Mouse (Mus musculus) cerebellum, postnatal 25 days (tissue): ENCODE measurements around the gene Ssb.
A peak's percentile ranks its signal among the peaks of the same experiment; 100 is the strongest.
"Not testable (repeated sequence)": the region's sequence is repeated elsewhere in the genome, so short reads cannot be mapped to it uniquely, and the experiment has no call there.

Experiments used
- DNase-seq, 2 experiments: peaks; one replicate each; pipeline ENCODE4 v3.0.0; 2021; ENCODE audit warnings: mixed read lengths in 2 of 2

The Ssb gene

DNA sequence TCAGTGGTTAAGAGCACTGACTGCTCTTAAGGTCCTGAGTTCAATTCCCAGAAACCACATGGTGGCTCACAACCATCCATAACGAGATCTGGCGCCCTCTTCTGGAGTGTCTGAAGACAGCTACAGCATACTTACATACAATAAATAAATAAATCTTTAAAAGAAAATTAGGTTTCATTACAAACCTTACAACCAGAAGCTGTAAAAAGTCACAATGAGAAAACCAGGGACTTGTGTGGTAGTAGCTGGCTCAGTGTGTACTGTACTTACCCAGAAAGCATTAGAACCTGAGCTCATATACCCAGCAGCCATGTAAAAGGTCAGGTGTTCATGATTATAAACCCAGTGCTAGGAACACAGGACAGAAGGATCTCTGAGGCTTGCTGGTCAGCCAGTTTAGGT is 22.6 kb downstream of the Ssb start:
- DNase-seq, result no peak

DNA sequence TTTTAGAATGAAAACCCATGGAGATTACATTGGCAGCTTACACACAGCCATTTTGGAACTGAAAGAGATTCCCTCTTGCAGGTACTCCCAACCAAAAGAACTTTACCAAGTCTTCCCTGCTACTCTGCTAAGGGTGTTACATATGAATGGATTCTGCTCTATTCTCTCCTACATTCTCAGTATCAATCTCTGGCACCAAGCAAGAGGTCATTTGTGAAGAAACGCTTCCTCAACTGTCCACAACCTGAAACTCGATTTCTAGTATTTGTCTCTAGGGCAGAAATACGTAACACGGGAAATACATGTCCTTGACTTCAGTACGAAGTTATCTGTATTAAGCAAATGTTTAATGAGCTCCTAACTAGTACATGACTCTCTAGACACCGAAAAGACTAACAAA is 23.2 kb downstream of the Ssb start:
- DNase-seq, result no peak

- DNase-seq, result no peak
These were observed 23.7 kb downstream of the Ssb start for GRCm38 (mm10) chr2:69885050-69885449.

DNA sequence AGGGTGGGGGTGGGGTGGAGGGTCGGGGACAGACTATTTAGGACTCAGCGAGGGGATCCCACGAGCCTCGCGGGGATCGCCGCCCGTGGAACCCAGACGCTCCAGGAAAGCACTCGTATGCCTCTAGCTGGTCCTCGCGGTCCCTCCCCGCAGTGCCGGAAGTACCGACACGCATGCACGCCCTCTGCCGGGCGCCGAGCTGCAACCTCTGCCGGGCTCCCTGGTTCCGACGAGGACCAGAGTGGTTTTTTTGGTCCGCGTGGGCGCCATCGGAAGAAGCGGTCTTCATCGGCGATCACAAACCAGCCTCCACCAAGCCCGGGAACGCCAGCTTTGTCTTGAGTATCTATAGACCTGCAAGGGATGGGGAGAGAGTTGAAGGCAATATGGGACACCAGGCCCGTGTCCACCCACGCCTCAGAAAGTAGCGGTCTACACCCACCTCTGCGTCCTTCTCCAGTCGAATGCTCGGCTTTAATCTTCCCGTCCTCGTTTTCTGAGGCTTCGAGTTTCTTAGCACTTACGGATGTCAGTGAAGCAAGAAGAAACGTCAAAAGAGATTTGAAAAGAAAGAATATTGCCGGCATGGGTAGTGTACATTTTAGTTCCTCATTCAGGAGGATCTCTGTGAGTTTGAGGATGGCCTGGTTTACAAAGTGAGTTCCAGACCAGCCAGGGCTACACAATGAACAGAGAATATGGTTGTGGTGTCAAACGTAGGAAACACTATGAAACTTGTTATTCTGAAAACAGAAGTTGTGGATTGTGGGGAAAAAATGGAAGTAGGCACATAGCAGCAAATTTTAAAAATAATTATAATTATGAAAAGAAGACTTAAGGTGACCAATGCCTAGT is 24.3 kb downstream of the Ssb start, which contains the start of gene Mettl5:
Gene Mettl5 (minus strand): TSS at position 165 of the 855 bp plus-strand sequence.
- DNase-seq, result peak; percentile 89 to 93

GRCm38 (mm10) chr2:69888957-69889356 is 27.6 kb downstream of the Ssb start:
- no peak for DNase-seq

GRCm38 (mm10) chr2:69890843-69891242 is 29.5 kb downstream of the Ssb start:
- no peak for DNase-seq

DNA sequence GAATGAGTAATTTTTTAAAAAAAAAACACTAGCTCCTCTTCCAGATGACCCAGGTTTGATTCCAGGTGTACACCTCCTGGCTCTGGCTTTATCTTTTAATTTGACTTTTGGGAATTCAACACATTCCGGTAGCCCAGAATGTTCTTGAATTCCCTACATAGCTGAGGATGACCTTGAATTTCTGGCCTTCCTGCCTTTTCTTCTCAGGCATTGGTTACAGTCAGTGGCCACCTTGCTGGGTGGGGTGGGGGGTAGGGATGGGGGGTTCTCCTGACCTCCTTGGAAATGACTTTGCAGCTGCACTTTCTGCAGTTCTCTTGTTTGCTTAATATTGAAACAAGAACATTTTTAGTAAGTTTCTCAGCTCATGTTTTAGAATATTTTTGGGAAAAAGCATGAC is 31.8 kb downstream of the Ssb start:
- no peak for DNase-seq

DNA sequence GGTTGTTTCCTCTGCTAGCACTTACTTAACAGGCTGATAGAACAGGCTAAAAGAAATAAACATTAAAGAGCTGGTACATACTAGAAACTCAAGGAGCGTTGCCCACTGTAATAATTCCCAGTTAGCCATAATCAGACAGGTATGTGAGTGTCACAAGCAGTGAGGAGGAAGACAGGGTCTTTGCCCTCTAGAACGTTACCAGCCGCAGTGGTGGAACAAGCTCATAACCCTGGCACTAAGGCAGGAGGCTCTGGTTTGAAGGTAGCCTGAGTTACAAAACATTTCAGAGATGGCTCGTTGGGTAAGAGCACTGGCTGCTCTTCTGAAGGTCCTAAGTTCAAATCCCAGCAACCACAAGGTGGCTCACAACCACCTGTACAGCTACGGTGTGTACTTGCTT is 32.5 kb downstream of the Ssb start:
- DNase-seq, result no peak

DNA sequence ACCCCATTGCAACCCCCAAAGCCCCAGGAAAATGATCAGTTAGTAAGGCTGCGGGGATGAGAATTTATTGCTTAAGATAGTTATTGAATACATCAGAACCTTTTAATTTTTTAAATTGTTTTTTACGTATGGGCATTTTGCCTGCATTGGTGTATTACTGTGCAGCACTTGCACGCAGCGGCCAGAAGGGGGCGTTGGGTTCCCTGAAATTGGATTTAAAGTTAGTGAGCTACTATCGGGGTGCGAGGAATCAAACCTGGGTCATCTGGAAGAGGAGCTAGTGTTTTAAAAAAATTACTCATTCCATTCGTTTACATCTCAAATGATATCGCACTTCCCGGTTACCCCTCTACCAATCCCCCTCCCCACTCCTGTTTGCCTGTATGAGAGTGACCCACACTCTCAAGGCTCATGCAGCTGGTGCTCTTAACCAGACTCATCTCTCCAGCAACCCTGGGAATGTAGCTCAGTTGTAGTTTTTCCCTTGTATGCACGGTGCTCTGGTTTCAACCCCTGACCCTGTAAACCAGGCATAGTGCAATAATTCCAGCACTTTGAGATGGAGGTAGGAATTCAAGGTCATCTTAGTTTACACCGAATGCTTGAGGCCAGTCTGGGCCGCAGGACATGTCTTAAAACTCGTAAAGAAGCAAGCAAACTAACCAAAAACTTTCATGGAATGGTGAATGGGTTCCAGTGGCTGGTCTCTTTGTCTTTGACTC is 34.3 kb downstream of the Ssb start:
- DNase-seq, result no peak

DNA sequence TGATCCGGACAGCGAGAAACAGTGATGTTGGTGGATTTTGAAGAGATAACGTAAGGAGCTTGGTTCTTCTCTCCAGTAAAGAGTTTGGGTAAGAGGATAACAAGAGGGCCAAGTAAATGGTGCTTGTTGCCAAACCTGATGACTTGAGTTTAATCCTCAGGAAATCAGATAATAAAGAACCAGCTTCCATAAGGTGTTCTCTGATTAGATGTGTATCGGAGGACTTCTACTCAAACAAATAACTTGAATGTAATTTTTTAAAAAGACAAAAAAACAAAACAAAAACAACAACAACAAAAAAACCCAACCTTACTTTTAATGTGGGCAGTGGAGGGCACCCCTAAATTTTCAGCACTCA is 34.8 kb downstream of the Ssb start:
- no peak for DNase-seq

- DNase-seq, result peak; percentile 98 to 99
These were observed 35.8 kb downstream of the Ssb start, which contains the start of gene Ubr3 for GRCm38 (mm10) chr2:69897039-69897617. TSS of gene Ubr3 (plus strand) at chr2:69897246.

DNA sequence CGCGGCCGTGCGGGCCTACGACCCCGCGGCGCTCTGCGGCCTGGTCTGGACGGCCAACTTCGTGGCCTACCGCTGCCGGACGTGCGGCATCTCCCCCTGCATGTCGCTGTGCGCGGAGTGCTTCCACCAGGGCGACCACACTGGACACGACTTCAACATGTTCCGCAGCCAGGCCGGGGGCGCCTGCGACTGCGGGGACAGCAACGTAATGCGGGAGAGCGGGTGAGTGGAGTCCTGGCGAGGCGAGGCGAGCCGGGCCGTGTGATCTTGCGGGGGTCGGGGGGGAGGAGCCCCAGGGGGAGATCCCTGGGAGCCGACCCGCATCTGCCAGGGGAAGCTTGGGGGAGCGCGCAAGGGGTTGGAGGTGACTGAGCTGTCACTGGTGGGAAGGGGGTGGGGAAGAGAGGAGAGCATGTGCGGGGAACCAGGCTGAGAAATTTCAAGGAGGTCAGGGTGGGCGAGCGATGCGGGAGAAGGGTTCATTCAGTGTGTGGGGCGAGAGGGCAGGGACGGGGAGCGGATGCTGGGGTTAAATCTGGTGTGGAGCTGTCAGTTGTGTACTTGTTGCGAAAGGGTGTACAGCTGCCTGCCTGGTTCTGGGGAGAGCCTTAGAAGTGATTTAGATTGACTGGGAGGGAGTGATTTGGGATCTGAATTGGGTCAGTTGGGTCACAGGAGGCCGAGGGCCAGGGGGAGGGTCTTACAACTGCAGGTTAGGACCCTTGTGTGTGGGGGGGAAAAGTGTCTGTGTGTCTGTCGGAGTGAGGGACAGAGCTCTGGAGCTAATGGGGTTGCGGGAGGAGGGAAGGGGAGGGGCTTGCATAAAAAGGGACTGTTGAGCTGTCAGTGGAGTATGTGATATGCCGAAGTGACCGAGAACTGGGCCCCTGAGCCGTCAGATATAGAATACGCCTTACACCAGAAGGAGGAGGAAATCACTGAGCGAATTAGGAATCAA is 36.5 kb downstream of the Ssb start:
- DNase-seq, result peak; percentile 54 to 61

DNA sequence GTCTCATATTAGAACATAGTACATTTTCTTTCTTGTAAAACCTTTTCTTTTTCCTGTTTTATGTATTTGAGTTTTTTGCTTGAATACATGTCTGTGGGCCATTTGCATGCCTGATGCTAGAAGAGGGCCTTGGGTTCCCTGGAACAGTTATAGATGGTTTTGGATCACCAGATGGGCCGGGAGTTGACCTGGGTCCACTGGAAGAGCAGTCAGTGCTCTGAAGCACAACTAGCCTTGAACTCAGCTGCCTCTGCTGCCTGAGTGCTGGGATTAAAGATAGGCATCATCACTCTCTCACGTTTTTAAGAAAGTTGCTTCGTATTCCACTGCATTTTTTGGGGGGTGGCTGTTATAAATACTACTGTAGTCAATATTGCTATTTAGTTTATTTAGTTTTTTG is 42.2 kb downstream of the Ssb start:
- no peak for DNase-seq

DNA sequence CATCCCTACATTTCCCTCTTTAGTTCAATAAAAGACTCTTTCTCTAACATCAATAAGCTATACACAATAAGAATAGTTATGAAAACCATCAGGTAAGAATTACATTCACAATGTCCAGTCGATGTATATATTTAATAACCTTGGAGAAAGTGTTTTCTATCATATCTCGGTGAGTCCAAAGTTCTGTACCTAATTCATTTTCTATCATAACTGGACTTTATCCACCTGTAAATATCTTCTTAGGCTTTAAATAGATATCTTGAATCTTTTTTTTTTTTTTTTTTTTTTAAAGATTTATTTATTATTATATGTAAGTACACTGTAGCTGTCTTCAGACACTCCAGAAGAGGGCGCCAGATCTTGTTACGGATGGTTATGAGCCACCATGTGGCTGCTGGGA is 46.0 kb downstream of the Ssb start:
- DNase-seq, result not testable (repeated sequence)

DNA sequence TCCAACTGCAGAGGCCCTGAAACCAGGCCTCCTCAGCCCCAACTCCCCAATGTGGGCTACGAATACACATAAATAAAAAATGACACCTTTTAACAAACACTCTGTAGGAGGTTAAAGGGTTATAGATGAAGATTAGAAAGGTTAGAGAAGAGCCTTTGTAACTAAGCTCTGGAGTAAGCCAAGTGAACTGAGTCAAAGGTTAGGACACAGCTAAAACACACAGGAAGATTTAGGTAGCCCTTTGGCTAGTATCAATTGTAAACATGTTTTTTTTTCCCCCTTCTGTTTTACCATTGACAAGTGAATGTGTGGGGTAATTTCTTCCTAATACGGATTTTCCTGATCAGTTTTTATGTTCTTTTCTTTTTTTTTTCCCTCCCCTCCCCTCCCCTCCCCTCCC is 51.4 kb downstream of the Ssb start:
- DNase-seq, result no peak

DNA sequence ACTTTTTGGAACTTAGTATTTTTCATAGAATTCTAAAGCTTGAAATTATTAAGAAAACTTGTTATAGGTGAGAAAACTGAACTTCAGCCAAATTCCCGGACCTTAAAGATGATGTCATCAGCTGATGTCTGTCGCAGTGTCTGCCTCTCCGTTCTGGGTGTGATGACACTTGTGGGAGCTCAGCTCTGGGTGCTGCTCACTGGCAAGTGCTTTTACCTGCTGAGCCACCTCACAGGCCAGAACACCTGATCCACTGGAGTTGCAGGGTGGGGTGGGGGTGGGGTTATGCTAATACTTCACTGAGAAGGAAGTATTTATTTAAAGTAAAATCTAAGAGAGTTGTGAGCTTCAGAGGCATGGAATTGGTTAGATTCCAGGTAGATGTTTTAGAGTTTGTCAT is 55.9 kb downstream of the Ssb start:
- DNase-seq, result no peak
